Mouse (Mus musculus): ENCODE data around the gene Tmem189.
"Not testable (repeated sequence)": the region's sequence is repeated elsewhere in the genome, so short reads cannot be mapped to it uniquely, and the experiment has no call there.

Gene Tmem189

GRCm38 (mm10) chr2:167651622-167652021 lies 38.0 kb downstream of the Tmem189 start:
- no peak for DNase-seq (ENCODE audit: low read depth, low spot score)

GRCm38 (mm10) chr2:167649290-167650032 lies 40.2 kb downstream of the Tmem189 start:
- no peak for DNase-seq (ENCODE audit: low read depth, low spot score)

GRCm38 (mm10) chr2:167646411-167646810 lies 43.2 kb downstream of the Tmem189 start:
- DNase-seq (ENCODE audit: low read depth, low spot score), result no peak

- not testable (repeated sequence) for DNase-seq (ENCODE audit: low read depth, low spot score)
These were observed 46.1 kb downstream of the Tmem189 start for GRCm38 (mm10) chr2:167643356-167644052.

- no peak for DNase-seq (ENCODE audit: low read depth, low spot score)
These were observed 47.5 kb downstream of the Tmem189 start for GRCm38 (mm10) chr2:167642164-167642563.

- DNase-seq (ENCODE audit: low read depth, low spot score), result peak; percentile 75
These were observed 48.3 kb downstream of the Tmem189 start for GRCm38 (mm10) chr2:167641337-167641736.

- DNase-seq (ENCODE audit: low read depth, low spot score), result peak; percentile 78
These were observed 49.3 kb downstream of the Tmem189 start for GRCm38 (mm10) chr2:167640279-167640678.

- DNase-seq (ENCODE audit: low read depth, low spot score), result no peak
These were observed 54.6 kb downstream of the Tmem189 start for GRCm38 (mm10) chr2:167634865-167635512.

GRCm38 (mm10) chr2:167634338-167634770 lies 55.3 kb downstream of the Tmem189 start:
- peak; percentile 99 for DNase-seq (ENCODE audit: low read depth, low spot score)

- no peak for DNase-seq (ENCODE audit: low read depth, low spot score)
These were observed 56.1 kb downstream of the Tmem189 start for GRCm38 (mm10) chr2:167633537-167633872.

- DNase-seq (ENCODE audit: low read depth, low spot score), result no peak
These were observed 56.7 kb downstream of the Tmem189 start for GRCm38 (mm10) chr2:167632731-167633536.

- peak; percentile 99 for DNase-seq (ENCODE audit: low read depth, low spot score)
These were observed 57.8 kb downstream of the Tmem189 start, which contains the start of gene Ube2v1 for GRCm38 (mm10) chr2:167631591-167632448. Gene Ube2v1, minus strand, starts transcription at chr2:167632095.

GRCm38 (mm10) chr2:167631181-167631590 lies 58.4 kb downstream of the Tmem189 start:
- DNase-seq (ENCODE audit: low read depth, low spot score), result peak; percentile 46

- peak; percentile 24 for DNase-seq (ENCODE audit: low read depth, low spot score)
These were observed 59.2 kb downstream of the Tmem189 start for GRCm38 (mm10) chr2:167630421-167630820.

- no peak for DNase-seq (ENCODE audit: low read depth, low spot score)
These were observed 59.9 kb downstream of the Tmem189 start for GRCm38 (mm10) chr2:167629665-167630209.

- DNase-seq (ENCODE audit: low read depth, low spot score), result peak; percentile 32
These were observed 60.8 kb downstream of the Tmem189 start for GRCm38 (mm10) chr2:167628872-167629271.

GRCm38 (mm10) chr2:167627019-167627418 lies 62.6 kb downstream of the Tmem189 start:
- DNase-seq (ENCODE audit: low read depth, low spot score), result no peak

- DNase-seq (ENCODE audit: low read depth, low spot score), result no peak
These were observed 64.0 kb downstream of the Tmem189 start for GRCm38 (mm10) chr2:167625670-167626069.

- DNase-seq (ENCODE audit: low read depth, low spot score), result no peak
These were observed 65.1 kb downstream of the Tmem189 start for GRCm38 (mm10) chr2:167624368-167625075.

GRCm38 (mm10) chr2:167622965-167623364 lies 66.7 kb downstream of the Tmem189 start:
- peak; percentile 27 for DNase-seq (ENCODE audit: low read depth, low spot score)

Measured in CD4-positive, CD25-positive, alpha-beta regulatory T cell, adult 2 months (primary cell).